In genomic region chr9:45539265-45540044, GRCm38 (mm10) we compare ENCODE assay signal across 19 mouse cellular contexts.
DNase-seq lines count a peak whose midpoint lies in the region; ATAC-seq lines count a peak whose summit lies in the region.
"Had no signal": no experiment of that assay in that cellular context is flagged by ENCODE, and none has a peak within 500 bp of the region (broad histone marks: within the 10 kb centered on the region; RNA-seq: fewer than 3 reads in every experiment).

No protein-coding gene starts in this region.

- no peak overlapping the region for H3K4me2 ChIP-seq in hindbrain, embryonic 14.5 days (replicated peaks)
- no peak overlapping the region for H3K4me2 ChIP-seq in hindbrain, embryonic 16.5 days (ENCODE audit: low read length)
- H3K4me2 ChIP-seq in neural tube, embryonic 13.5 days = no peak overlapping the region
- no peak overlapping the region for H3K4me2 ChIP-seq in neural tube, embryonic 15.5 days
- H3K4me2 ChIP-seq in liver, embryonic 11.5 days = no peak overlapping the region

- peaks cover 20% of the 10 kb centered on the region for H3K4me1 ChIP-seq in hindbrain, embryonic 14.5 days (replicated peaks; ENCODE audit: control insufficient read depth, insufficient read depth, low read length)
- H3K4me1 ChIP-seq in hindbrain, embryonic 16.5 days (ENCODE audit: control insufficient read depth, insufficient read depth, low read depth, low read length) = peaks cover 10% of the 10 kb centered on the region
- peaks cover 49% of the 10 kb centered on the region for H3K4me1 ChIP-seq in neural tube, embryonic 13.5 days (replicated peaks)
- H3K4me1 ChIP-seq in neural tube, embryonic 15.5 days = peaks cover 37% of the 10 kb centered on the region
- H3K4me1 ChIP-seq in liver, embryonic 11.5 days (replicated peaks; ENCODE audit: control insufficient read depth, insufficient read depth, low read length) = no peaks in the 10 kb centered on the region
- H3K4me1 ChIP-seq: heart, embryonic 10.5 days; megakaryocyte, embryonic 14.5 days had no signal

- no peak overlapping the region for H3K9ac ChIP-seq in hindbrain, embryonic 14.5 days
- H3K9ac ChIP-seq in hindbrain, embryonic 16.5 days (ENCODE audit: low read depth, low read length) = no peak overlapping the region
- H3K9ac ChIP-seq in neural tube, embryonic 13.5 days = no peak overlapping the region
- no peak overlapping the region for H3K9ac ChIP-seq in neural tube, embryonic 15.5 days (replicated peaks)
- no peak overlapping the region for H3K9ac ChIP-seq in liver, embryonic 11.5 days (ENCODE audit: low read depth, low read length)
- H3K9ac ChIP-seq: liver, embryonic 14.5 days had no signal

- peak overlapping the region; percentile 23; the same call in 1 of the 2 replicates for H3K27ac ChIP-seq in hindbrain, embryonic 14.5 days
- no peak overlapping the region; the same call in 1 of the 2 replicates for H3K27ac ChIP-seq in hindbrain, embryonic 16.5 days (ENCODE audit: low read depth, low read length)
- H3K27ac ChIP-seq in neural tube, embryonic 13.5 days (replicated peaks) = peak overlapping the region; percentile 59
- 0 out of 2 replicates have a peak overlapping the region, but pooled peaks have one; percentile 41 for H3K27ac ChIP-seq in neural tube, embryonic 15.5 days (replicated peaks)
- no peak overlapping the region for H3K27ac ChIP-seq in liver, embryonic 11.5 days (ENCODE audit: low read depth, low read length)
- H3K27ac ChIP-seq: heart, embryonic 10.5 days; kidney, postnatal 0 days; liver, embryonic 14.5 days had no signal

- no peak overlapping the region for H3K4me3 ChIP-seq in hindbrain, embryonic 14.5 days (replicated peaks; ENCODE audit: low read length)
- no peak overlapping the region for H3K4me3 ChIP-seq in hindbrain, embryonic 16.5 days (ENCODE audit: low read length)
- no peak overlapping the region for H3K4me3 ChIP-seq in neural tube, embryonic 13.5 days
- H3K4me3 ChIP-seq in neural tube, embryonic 15.5 days (replicated peaks) = no peak overlapping the region
- H3K4me3 ChIP-seq in liver, embryonic 11.5 days (ENCODE audit: low read depth, low read length) = no peak overlapping the region
- H3K4me3 ChIP-seq: heart, embryonic 10.5 days; megakaryocyte, embryonic 14.5 days had no signal

- DNase-seq in hindbrain, embryonic 14.5 days (ENCODE audit: low spot score) = no peak
- no peak for DNase-seq in neural tube, embryonic 10.5 days (ENCODE audit: extremely low spot score, low spot score)
- peak; percentile 80 for DNase-seq in cerebellum, adult 9-10 months
- DNase-seq in liver, embryonic 11.5 days (ENCODE audit: low spot score) = no peak
- no peak for DNase-seq in gastrocnemius, adult 8-10 months (ENCODE audit: low spot score in 2 of 2)
- DNase-seq: adrenal gland, postnatal 25 days; gastrocnemius, postnatal 25 days; heart, postnatal 14 days; lung, postnatal 10 days; thymus, postnatal 14 days had no signal

- no peaks in the 10 kb centered on the region for H3K27me3 ChIP-seq in hindbrain, embryonic 14.5 days (ENCODE audit: control insufficient read depth, insufficient read depth, low read length)
- no peaks in the 10 kb centered on the region for H3K27me3 ChIP-seq in hindbrain, embryonic 16.5 days (replicated peaks; ENCODE audit: control insufficient read depth, insufficient read depth, low read length)
- no peaks in the 10 kb centered on the region for H3K27me3 ChIP-seq in neural tube, embryonic 13.5 days
- H3K27me3 ChIP-seq in neural tube, embryonic 15.5 days (replicated peaks) = no peaks in the 10 kb centered on the region
- H3K27me3 ChIP-seq in liver, embryonic 11.5 days (replicated peaks; ENCODE audit: control insufficient read depth, insufficient read depth, low read length) = peaks cover 9% of the 10 kb centered on the region

- H3K36me3 ChIP-seq in hindbrain, embryonic 14.5 days (replicated peaks; ENCODE audit: control insufficient read depth, insufficient read depth) = no peaks in the 10 kb centered on the region
- no peaks in the 10 kb centered on the region for H3K36me3 ChIP-seq in hindbrain, embryonic 16.5 days (ENCODE audit: control insufficient read depth, insufficient read depth, low read length)
- H3K36me3 ChIP-seq in neural tube, embryonic 13.5 days = no peaks in the 10 kb centered on the region
- H3K36me3 ChIP-seq in neural tube, embryonic 15.5 days = no peaks in the 10 kb centered on the region
- no peaks in the 10 kb centered on the region for H3K36me3 ChIP-seq in liver, embryonic 11.5 days (ENCODE audit: control insufficient read depth, insufficient read depth, low read length)
- H3K36me3 ChIP-seq: heart, embryonic 10.5 days had no signal

- no peak for ATAC-seq in hindbrain, embryonic 14.5 days (ENCODE audit: low FRiP score)
- ATAC-seq in hindbrain, embryonic 16.5 days = no peak
- ATAC-seq in neural tube, embryonic 13.5 days (ENCODE audit: low read depth) = no peak
- no peak for ATAC-seq in neural tube, embryonic 15.5 days (ENCODE audit: low FRiP score)
- no peak for ATAC-seq in liver, embryonic 11.5 days (replicated peaks; ENCODE audit: low FRiP score)
- ATAC-seq: activated CD4-positive, CD25-positive, alpha-beta regulatory T cell, adult 4 months; inflammation-experienced regulatory T-cells, adult 6 months had no signal

- 90% methylated on average over 14 of the region's 14 CpGs for WGBS in hindbrain, embryonic 14.5 days
- WGBS in hindbrain, embryonic 16.5 days = 88% methylated on average over 14 of the region's 14 CpGs
- 85% methylated on average over 14 of the region's 14 CpGs for WGBS in neural tube, embryonic 13.5 days
- WGBS in neural tube, embryonic 15.5 days = 86% methylated on average over 14 of the region's 14 CpGs
- WGBS in liver, embryonic 11.5 days = 69% methylated on average over 14 of the region's 14 CpGs

- H3K9me3 ChIP-seq in hindbrain, embryonic 14.5 days (ENCODE audit: control insufficient read depth, low read length) = no peaks in the 10 kb centered on the region
- H3K9me3 ChIP-seq in hindbrain, embryonic 16.5 days (ENCODE audit: control insufficient read depth, low read length) = no peaks in the 10 kb centered on the region
- H3K9me3 ChIP-seq in neural tube, embryonic 13.5 days = no peaks in the 10 kb centered on the region
- H3K9me3 ChIP-seq in neural tube, embryonic 15.5 days (replicated peaks) = no peaks in the 10 kb centered on the region
- H3K9me3 ChIP-seq in liver, embryonic 11.5 days (ENCODE audit: control insufficient read depth, low read length) = no peaks in the 10 kb centered on the region
- H3K9me3 ChIP-seq: heart, embryonic 10.5 days; megakaryocyte, embryonic 14.5 days had no signal

Comparison
In these comparisons a context has a peak if more than half of its experiments do, and no peak if none do; other contexts are left out.
1. H3K27ac ChIP-seq: peak in hindbrain, embryonic 14.5 days (single experiment), neural tube, embryonic 13.5 days (single experiment) and neural tube, embryonic 15.5 days (single experiment); none in hindbrain, embryonic 16.5 days (single experiment) and liver, embryonic 11.5 days (single experiment).